Mouse (Mus musculus): ENCODE measurements around the gene Fam216b.

Fam216b gene

DNA sequence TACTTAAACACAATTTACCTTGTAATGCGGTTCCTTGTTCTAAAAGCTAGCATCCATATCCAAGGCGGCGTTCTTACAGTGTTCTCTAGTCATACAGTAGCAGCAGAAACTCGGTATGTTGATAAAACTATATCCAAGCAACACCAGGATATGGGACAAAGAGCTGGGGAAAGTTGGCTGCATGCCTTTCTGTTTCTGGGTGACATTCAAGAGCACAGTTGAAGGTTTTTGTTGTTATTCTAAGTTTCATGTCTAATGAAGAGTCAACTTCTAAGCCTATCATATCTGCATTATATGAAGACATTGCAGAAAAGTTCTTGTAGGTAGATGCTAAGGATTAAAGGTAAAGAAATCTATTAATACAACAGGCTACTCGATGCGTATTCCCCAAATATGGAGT lies at the start of gene Fam216b:
Fam216b (minus strand) TSS at position 101 of the 400 bp plus-strand sequence.
- no peak for DNase-seq

DNA sequence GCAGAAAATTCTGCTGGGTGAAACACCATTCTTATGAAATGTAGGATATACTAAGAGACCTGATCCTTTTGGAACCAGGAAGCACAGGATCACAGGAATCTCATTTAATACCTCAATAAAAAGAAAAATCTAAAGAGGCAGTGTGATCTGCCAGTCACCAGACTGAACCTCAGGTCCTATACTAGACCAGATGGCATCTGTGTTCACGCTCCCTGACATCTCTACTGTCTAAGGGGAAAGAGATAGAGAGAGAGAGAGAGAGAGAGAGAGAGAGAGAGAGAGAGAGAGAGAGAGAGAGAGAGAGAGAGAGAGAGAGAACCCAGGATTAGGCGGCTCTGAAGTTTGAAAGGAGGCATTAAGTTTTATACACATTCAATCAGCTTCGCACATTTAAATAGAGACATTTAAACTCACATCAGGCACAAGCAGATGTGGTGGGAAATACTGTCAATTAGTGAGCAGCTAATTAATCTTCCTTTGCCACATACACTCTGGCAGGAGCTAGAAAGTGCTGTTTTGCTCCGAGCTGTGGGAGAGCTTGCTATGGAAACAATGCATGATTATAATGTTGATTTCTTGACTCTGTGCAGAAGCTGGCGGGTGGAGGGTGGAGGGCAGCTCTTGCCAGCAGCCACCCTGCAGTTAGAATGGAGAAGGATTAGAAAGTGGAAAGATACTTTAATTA lies 43.7 kb upstream of the Fam216b start:
- DNase-seq, result no peak

DNA sequence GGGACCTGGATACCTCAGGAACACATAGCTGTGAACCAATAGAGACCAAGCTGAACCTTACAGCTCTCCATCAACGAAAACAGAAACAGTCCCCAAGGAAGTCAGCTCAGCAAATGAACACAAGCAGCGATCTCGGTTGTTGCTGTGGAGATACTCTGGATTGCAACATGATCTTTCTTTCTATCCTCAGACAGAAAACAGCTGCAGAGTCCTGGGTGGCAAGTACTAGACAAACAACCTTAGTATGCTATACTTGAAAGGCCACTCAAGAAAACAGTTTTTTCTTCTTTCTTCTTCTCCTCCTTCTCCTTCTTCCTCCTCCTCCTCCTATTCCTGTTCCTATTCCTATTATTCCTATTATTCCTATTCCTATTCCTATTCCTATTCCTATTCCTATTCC lies 37.9 kb upstream of the Fam216b start:
- DNase-seq, result no peak

DNA sequence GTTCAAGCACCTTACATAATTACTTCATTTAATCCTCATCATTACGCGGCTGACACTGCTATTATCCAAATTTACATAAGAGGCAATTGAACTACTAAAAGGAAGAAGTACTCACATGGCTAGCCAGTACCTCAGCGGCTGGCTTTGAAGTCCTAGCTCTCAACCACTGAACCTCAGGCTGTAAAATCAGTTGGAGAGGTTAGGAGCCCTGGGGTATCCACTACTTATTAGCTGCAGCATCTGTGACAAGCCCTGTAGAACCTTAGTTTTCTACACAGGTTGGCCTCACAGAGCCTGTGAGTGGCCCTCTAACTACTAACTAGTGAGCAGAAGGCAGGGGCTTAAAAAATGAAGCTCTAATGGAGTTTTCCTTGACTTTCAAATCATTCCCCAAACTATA lies 31.5 kb upstream of the Fam216b start:
- DNase-seq, result no peak

DNA sequence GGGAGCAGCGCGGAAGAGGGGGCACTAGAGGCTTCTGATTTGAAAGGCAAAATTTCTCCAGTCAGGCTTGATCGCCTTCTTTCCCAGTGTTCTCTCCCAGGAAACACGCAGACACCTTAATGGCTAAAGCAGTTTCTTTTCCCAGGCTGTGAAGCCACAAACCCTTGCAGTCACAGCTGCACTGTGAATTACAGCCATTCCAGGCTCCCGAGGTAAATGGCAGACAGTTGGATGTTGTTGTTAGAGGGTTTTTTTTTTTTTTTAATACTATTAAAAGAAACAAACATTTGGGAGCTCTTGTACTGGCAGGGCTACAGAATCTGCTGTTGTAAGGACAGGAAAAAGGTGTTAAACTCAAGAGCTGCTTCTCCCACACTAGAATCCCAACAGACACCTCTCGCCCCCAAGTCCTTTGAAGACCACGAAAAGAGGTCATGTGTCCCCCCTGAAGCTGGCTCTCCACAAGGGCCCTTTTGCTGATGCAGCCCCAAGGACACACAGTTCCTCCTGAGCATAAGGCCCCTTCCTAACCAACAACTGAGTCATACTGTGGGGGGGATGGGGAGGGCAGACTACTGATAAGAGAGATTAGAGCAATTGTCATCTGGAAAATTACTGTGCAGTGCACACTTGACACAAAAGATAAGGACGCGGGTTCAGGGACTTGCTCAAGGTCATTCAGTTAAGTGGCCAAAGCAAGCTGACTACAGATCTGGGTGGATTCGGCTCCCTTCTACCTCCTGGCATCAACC lies 30.8 kb upstream of the Fam216b start:
- DNase-seq, result peak; percentile 8 to 14

DNA sequence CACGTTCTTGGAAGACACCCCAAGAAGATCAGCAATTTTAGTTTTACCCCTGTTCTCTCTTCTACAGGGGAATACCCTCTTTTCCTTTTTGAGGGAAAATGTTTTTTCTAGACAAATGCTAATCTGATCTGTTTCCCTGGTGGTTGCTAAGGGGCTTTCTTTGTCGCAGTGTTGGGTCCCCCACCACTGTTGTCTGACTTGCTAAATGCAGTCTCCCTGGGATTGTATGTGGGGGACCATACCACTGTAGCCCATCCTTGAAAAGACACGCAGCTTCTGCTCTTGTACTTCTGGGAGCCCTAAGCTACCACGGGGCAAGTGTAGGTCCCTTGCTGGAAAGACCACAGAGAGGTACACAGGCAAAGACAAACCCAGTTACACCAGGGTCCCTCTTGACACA lies 28.9 kb upstream of the Fam216b start:
- DNase-seq, result no peak

DNA sequence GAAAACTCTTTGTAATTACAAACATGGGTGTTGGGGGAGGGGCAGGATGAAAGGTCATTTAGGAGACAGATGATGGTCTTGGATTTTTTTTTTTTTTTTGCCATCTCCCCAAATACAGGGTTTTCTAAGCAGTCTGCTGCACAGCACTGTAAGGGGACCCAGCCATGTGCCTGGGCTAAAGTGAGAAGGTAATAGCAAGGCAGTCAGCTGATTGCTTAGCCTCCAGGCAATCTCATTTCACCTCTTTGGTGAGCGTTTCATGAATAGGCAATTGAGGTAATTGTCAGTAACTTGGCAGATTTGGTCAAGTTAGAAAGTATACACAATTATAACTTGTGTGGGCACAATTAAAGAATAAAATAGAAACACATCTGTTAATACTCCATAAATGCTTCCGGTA lies 28.5 kb upstream of the Fam216b start:
- DNase-seq, result no peak

DNA sequence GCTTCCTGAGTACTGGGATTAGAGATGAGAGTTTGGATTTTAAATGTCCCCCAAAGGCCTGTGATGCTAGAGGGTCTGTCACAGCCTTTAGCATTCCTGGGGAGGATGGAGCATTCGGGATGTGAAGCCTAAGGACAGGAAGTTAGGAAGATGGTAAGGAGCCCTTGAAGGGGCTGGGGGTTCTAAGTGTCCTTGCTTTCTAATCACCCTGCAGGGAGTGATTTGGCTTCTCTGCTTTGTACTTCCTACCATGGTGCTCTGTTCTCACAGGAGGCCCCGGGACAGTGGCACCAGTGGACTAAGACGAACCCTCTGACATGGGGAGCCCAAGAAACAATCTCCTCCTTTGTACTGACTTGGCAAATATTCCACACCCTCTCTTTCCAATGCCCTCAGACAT lies 23.7 kb upstream of the Fam216b start:
- no peak for DNase-seq

DNA sequence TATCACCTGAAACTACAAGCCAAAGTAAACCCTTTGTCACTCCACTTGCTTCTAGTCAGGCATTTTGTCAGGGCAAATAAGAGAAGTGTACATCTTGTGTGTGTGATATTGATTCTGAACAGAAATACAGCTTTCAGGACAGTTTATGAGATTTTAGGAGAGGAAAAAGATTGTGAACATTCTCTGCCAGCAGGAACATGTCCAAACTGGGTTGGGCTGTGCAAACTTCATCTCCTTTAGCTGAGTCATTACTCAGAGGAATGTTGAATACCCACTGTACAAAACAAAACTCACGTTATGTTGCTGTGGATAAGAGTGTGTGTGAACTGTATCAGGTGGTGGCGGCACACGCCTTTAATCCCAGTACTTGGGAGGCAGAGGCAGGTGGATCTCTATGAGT lies 22.1 kb upstream of the Fam216b start:
- DNase-seq, result no peak

DNA sequence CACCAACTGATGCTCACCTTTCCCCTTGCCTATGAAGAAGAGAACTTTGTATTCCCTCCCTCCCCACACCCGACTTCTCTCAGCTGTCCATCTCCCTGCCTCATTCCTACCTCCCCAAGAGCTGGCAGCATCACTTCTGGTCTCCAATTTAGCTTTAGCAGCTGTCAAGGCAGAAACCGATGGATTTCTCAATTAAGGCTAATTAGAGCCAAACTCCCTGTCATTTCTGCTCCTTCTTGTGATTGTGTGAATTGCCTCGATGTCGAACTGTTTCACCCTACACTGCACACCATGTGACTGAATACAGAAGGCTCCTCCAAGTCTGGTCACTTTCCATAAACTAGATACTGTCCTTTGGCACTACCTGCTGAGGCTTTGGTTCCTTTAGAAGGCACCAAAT lies 20.6 kb upstream of the Fam216b start:
- DNase-seq, result no peak

DNA sequence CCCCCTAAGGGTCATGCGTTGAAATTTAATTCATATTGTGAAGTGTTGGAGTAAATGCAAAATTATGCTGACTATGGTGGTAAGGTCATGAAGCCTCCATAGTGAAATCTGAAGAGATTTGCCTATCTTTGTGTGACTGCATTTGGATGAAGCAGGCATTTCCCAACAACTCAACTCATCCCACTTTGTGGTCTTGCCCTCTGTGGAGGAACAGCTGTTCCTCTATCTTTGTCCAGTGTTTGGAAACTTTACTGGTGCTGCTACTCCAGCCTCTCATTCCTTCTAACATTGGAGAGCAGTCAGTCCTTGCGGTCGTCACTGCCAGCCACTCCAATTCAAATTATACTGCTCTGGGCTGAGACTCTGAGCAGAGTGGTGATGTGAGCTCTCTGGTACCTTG lies 19.6 kb upstream of the Fam216b start:
- no peak for DNase-seq

DNA sequence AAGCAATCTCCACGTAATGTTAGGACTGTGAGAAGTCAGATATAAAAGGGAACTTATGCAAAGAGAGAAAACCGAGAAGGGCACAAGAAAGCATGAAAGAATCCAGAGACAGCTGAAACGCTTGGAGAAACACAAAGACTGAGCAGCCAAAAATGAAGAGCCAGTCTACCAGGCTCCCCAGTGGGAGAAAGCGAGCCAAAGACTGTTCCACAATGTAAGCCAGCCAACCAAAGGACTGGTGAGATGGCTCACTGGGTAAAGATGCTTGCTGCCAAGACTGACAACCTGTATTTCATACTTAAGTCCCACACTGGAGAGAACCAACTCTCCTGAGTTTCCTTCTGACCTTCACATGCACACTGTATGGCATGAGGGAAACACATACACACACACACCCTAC lies 784 bp upstream of the Fam216b start:
- DNase-seq, result no peak

DNA sequence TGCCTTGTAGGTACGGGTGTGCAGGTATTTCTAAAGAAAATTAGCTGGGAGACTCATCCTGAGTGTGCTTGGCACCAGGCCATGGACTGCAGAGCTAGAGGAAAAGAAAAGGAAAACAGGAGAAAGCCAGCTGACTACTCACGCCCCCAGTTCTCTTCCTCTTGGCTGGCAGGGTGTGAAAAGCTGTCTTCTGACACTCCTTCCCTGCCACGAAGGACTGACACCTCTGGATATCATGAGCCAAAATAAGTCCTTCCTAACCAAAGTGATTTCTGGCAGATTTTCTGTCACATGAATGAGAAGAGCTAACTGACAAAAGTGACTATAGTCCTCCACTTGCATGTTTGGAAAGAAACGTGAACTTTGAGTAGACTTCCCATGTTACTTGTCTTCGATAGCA lies 5.3 kb downstream of the Fam216b start:
- no peak for DNase-seq

DNA sequence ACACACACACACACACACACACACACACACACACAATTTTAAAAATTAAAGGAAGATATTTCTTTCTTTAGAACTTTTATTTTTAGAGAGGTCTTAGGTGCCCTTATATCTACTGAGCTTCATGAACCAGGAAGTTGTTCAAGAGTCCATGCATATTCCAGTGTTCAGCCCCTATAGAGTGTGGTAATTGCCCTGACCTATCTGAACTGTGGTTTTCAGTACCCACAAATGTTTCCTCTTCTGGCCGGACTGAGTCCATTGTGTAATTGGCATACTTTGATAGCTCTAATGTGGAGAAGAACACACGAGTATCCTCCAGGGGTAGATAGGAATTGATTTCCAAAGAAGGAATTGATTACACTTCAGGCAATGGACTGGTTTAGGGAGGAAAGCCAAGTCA lies 11.3 kb downstream of the Fam216b start:
- DNase-seq, result no peak

DNA sequence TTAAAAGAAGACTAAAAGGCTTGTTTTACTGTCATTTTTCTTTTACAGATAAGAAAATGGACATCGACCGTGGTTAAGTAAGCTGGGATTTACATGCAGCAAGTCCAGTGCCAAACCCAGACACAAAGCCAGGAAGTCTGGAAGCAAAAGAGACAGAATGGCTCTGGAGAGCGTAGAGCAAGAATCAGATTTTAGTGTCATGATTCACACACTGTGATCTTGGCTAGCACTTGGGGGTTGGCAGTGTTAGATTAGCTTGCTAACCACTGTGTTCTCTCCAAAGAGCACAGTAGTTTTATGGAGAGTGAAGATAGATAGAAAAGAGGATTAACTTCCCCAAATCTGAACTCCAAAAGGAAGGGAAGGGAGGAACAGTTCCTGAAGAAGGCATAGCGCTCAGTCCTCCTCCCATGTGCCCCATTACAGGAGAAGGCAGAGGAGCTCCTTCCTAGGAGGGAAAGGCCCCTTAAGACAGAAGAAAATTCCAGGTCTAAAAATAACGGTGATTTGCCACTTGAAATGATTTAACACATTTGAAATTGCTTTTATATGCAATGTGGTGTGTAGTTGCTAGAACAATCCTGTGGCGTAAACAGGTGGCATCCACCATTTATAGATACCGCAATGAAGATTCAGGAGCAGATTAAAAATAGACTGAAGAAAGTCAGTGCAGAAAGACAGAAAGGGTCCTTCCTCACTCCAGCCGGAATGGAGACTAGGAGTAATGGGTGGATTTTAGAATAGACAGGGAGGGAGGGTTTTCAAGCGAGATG lies 22.7 kb downstream of the Fam216b start:
- no peak for DNase-seq

DNA sequence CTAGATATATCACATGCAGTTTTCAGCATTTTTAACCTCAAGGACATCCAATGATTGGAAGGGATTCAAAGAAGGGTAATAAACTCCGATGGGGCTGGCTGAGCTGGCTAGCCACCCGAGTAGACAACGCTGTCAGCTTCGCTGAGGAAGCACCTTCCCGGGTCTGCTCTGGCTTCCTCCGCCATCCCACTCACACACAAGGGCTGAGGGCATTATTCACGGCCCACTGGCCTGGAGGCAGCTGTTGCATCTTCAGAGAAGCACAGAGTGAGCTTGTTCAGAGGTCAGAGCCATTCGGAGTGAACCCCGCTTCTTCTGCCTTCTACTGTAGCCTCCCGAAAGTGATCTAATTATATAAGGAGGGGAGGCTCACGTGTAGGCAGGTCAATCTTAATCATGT lies 26.3 kb downstream of the Fam216b start:
- peak; percentile 14 to 43 for DNase-seq

DNA sequence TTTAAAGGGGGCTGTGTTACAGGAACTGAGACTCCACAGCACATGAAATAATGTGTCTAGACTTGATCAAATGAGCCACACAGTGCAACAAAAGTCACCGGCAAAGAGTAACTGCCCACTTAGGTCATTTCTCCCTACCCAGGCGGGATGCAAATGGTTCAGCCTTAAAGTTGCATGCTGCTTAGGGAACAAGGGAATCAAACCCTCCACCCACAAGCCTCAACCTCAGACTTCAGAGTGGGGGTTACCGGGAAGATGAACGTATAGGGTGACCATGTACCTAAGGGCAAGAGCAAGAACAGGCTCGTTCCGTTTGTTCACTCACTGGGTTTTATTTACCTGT lies 28.2 kb downstream of the Fam216b start:
- DNase-seq, result no peak

DNA sequence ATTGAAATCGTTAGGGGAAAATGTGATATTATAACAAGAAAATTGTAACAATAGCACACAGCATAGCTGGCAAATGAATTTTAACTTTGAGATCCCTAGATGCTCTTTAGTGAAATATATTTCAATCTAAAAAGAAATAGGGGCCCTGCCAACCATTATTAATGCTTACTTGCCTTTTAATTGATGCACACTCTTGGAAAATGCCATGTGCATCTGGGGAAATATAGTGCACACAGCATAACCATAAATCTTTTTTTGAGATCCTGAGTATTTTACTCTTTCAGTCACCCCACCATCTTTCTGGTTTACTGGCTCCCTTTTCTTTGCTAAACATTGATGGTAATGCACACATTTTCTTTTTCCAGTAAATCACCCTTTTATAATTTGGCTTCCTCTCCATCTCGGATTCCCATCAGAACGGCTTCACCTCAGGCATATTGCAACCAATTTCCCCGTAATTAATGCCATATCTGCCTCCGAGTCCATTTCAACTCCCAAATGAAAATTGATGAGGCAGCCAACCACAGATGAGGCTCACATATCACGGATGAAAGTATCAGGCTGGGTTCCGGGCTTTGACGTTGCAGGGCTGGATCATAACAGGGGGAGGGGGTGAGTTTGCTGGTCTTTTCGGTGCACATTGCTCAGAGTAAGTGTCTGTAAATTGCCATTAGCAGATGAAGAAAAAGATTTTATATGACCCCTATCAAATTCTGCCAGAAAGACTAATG lies 28.8 kb downstream of the Fam216b start:
- no peak for DNase-seq

DNA sequence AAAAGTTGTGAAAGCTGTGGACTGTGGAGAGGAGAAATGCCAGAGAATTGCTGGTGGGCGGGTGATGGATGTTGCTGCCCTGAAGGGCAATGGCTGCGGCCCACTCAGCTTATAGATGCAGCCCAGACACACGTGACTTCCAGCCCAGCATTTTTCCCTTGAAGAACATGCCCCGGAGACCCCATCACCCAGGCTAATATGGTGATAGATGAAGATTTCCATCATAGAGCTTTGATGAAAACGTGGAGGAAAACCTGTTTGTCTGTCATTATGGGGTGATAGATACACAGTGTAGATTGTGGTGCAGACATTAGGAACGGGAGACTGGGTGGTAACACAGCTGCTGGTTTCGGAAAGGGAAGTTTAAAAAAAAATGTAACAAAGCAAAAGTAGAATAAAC lies 31.4 kb downstream of the Fam216b start:
- no peak for DNase-seq

DNA sequence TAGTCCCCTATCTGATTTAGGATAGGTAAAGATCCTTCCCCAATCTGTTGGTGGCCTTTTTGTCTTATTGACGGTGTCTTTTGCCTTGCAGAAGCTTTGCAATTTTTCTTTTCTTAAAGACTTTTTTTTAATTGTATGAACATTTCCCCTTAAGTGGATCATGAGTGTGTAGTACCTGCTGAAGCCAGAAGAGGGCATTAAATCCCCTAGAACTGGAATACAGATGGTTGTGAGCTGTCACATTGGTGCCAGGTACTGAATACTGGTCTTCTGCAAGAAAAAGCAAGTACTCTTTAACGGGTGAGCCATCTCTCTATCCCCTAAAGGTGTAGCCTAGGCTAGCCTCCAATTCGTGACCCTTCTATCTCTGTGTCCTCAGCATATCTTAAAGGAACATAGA lies 32.4 kb downstream of the Fam216b start:
- DNase-seq, result no peak

DNA sequence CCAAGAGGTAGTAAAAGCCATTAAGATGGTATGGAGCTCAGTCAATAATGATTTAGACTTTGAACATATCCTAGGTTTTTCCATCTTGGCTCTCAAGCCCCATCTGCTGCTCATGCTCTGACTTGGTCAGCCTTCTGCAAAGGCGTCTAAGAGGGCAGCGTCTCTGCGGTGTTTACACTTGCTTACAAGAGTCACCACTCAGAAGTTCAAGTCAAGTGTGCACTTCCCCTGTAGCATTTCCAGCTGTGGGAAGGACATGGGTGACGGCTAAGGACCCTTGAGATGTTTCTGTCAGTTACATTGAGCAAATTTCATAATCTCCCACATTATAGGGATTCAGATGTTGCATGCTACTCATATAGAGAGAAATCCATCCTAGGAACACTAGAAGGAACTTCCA lies 40.1 kb downstream of the Fam216b start:
- DNase-seq, result no peak

DNA sequence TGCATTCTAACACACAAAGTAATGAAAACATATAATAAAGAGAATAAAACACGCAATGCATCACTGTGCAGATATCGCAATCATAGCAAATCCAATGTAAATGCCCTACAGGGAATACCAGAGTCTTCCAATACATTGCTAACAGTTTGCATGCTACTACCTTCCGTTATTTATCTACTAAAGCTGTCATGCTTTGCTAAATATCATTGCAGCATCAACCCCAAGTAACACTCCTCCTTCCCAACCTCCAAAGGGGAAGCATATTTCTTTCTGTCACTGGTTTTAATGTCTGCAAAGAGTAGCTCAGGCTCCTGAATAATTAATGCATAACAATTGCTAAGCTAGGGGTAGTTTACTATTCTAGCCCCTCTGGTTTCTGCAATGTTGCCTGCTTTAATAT lies 40.5 kb downstream of the Fam216b start:
- no peak for DNase-seq

DNA sequence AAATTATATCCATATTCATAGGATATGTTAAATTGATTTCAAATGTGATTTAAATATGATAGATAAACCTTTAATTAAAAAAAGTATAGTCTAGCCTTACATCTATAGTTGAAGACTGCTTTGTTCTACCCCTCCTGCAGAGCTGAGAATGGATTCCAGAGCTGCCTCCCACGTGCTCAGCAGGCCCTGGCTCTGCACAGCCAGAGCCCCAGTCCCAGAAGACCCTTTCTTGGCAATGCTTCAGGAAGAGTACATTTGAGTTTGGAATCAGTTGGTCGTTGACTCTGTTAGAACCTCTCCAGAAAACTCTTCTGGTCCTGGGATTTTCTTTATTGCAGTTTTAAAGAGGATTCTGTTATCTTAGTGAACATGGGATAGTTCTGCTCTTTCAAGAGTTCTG lies 45.7 kb downstream of the Fam216b start:
- DNase-seq, result no peak

Data from kidney, postnatal 4 days (tissue).